Mouse (Mus musculus) cerebellum, adult 18-20 months (tissue): ENCODE measurements at regions not wholly inside any gene's neighbourhood (a gene's known extent, or its start where the extent isn't known, plus 50 kb on each side); places are given as distances from the start of the nearest gene placed in this dataset.

ENCODE experiments used
- DNase-seq, 2 experiments: peaks; one replicate each; pipeline ENCODE4 v3.0.0; 2021

DNA sequence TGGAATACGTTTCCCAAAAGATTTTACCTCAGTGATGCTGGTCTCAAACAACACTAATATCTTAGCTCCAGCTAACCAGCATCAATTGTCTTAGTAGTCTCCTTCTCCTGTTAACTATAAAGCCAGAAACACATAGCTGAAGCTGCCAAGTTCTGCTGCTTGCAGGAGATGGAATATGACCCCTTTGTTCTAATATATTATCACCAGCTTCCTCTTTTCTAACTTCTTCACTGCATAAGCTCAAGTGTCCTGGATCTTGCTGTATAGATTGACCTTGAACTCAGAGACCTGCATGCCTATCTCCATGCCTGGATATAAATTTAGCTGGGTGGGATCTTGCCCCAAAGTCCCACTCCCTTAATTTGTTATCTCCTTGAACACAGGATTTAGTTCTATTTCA, 94.8 kb downstream of the Rbm46 start:
- DNase-seq, result no peak

DNA sequence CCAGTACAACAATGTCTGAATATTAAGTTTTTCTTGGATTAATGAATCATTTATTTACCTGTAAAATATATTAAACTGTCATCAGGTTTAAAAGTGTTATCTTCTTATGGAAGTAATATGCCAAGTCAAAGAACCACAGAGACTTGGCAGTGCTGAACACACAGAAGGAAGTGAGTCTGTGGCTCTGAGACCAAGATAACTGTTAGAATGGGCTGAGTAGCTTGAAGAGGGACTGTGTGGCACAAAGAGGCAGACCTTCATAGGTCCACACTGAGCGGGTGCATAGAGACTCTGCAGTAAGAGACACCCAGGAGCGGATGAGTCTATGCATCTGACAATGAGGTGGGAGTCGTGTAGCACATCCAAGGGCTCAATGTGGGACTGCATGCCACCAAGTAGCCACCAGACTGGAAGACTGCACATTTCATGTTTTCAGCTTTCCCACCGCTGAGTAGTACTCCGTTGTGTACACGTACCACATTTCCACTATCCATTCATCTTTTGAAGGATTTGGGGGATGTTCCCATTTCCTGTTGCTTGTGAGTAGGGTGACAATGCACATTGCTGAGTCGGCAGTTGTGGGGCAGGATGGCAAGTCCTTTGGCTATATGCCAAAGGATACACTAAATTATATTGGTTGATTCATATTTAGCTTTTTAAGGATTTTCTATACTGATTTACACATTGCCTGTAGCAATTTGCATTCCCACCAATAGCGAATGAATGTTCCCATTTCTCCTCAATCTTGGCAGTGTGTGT, 105.6 kb downstream of the Rbm46 start:
- no peak for DNase-seq

DNA sequence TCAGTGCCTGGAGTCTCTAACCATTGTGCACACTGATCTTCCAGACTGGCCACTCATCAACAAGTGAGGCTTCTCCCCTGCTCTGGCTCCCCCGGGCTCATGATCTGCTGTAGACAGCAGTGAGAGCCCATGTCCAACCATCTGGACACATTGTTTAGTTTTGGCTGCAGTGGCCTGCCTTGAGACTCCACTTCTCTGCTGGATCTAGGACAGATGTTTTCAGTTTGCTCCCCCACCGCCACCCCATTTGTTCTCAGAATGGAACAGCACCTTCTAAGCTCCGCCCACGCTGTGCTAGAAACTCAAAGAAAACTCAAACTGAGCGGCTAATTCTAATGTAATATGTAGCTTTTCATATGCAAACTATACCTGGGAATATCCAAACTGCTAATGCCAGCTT, 108.8 kb downstream of the Rbm46 start:
- no peak for DNase-seq

- DNase-seq, result no peak
Observed at GRCm38 (mm10) chr3:82759946-82760345, 116.3 kb downstream of the Rbm46 start.

DNA sequence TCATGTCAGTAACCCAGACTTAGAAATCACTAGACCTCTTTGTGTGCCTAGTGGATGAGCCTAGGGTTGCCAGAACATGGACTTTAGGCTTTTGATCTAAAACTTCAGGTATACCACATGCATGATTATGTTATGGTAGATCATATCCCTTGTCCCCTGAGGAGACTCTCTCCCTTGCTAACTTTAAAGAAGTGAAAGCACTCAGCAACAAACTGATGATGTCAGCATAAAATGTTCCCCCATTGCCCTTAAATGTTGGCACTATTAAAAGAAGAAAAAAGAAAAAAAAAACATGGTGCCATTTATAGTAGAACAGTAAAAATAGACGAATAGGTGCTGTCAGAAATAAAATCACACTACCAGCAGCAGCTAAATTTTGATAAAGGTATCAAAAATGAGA, 117.3 kb downstream of the Rbm46 start:
- DNase-seq, result no peak

GRCm38 (mm10) chr3:82725546-82725945, 150.7 kb downstream of the Rbm46 start:
- DNase-seq, result peak; percentile 59 to 62

GRCm38 (mm10) chr3:82707628-82708027, 159.7 kb upstream of the Npy2r start:
- DNase-seq, result no peak

DNA sequence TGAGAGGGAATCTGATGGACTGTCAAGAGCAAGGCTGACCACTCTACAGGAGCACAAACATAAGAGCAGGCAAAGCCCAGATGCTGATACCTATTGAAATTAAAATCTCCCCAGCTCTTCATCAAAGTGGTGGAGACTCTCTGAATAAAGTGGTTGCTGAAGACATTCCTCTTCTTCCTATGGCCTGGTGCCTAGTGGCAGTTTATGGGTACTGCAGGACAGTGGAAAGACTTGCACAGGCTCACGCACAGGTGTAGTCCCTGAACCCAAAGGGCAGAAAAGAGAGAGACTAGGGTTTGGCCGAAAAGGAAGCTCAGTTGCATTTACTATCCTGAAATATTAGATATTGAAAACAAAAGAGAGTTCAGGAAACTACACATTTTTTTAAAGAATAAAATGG, 144.2 kb upstream of the Npy2r start:
- no peak for DNase-seq

DNA sequence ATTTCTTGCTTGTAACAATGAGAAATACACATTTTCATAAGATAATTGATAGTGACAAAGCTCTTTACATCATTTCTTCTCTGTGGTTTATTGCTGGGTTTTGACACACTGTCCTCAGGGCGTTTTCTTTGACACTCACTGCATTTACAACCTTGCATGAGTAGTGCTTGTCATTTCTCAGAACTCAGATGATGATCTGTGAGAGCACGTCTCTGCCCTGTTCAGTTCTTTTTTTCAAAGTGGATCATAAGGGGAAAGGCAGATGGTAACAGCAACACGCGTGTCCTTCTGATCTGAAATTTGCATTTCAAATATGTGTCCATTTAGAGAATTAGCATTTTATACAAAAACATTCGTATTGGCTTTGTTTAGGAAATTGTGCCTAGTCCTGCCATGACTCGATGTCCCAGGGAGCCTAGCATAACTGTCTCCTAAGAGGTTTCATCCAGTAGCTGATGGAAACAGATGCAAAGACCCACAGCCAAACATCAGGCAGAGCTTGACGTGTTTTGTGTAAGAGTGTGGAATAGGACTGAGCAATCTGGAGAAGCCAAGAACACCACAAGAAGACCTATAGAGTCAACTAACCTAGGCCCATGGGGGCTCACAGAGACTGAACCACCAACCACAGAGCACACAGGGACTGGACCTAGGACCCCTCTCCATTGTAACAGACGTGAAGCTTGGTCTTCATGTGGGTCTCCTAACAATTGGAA, 108.4 kb upstream of the Npy2r start:
- DNase-seq, result no peak

DNA sequence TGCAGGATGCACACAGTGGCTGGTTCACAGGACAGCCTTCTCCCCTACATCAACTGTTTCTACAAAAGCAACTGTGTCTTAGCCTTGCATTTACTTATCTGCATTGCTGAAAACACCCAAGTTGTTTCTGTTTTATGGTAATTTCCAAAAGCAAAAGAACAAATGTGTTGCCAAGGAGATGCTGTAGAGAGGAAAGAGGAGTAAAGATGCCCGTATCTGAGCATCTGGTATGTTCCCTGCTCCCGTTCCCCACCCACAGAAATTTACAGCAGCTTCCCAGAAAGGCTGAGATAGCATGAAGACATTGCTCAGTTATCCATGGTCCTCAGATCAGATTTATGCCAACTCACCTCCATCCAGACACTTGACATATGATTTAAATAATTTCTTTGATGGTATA, 104.5 kb upstream of the Npy2r start:
- DNase-seq, result no peak

- no peak for DNase-seq
Observed at GRCm38 (mm10) chr3:82640052-82640451, 92.2 kb upstream of the Npy2r start.

GRCm38 (mm10) chr3:82636666-82637065, 88.8 kb upstream of the Npy2r start:
- no peak for DNase-seq

- DNase-seq, result no peak
Observed at GRCm38 (mm10) chr3:82620418-82621003, 72.6 kb upstream of the Npy2r start.

DNA sequence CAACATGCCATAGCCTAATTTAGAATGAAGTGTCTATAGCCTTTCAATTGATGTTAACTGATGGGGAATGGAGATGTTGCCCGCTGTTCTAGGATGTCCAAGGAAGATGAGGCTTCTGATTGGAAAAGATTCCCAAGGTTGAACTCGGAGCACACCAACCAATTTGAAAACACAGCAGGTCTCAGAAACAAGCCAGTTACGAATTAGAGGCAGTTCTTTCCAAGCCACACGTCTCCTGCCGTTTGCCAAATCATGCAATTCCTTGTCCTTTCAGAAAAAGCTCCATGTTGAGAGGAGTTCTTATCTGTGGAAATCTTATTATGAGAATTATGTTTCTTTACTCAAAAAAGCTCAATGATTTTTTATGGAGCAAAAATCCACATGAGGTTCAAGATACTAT, 71.5 kb upstream of the Npy2r start:
- DNase-seq, result peak; percentile 2 to 7

DNA sequence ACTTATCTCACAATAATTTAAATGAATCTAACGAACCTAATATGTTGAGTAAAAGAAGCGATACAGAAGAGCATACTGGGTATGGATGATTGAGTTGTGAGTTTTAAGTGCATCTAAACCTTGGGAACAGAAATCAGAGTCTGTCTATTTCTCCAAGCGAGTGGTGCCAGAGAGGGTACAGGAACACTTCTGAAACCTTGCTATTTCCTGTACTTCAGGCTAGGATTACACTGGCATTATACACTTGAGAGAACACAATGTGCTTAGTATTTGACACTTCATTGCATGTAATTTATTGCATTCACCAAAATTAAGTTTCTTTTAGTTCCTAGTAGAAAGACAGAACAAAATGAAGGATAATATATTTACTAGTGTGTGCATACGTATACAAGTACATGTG, 54.0 kb upstream of the Npy2r start:
- no peak for DNase-seq

DNA sequence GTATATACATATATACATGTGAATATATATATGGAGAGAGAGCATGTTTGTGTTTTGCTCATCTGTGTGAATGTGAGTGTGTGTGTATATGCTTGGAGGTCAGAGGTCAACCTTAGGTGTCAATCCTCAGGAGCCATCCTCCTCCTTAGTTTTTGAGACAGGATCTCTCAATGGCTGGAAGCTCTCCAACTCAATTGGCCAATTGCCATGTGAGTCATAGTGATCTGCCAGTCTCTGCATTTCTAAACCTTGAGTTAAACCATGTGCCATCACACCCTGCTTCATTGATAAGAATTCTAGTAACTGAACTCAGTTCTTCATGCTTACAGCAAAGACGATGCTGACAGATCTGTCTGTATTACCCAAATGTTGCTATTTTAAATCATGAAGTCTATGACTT, 50.8 kb upstream of the Npy2r start:
- no peak for DNase-seq
